Mouse (Mus musculus) bone marrow macrophage, adult 2 months (primary cell): ENCODE results near the gene Fmnl3.

Source experiments
- CTCF ChIP-seq: IDR thresholded peaks from 2 replicates; pipeline ENCODE4 v1.5.1; 2012; ENCODE audit warnings: low read depth, mild to moderate bottlenecking, low read length, moderate library complexity
- POLR2A ChIP-seq: IDR thresholded peaks from 2 replicates; pipeline ENCODE4 v1.6.1; 2012; ENCODE audit warnings: mild to moderate bottlenecking, low read depth, low read length, borderline replicate concordance

DNA sequence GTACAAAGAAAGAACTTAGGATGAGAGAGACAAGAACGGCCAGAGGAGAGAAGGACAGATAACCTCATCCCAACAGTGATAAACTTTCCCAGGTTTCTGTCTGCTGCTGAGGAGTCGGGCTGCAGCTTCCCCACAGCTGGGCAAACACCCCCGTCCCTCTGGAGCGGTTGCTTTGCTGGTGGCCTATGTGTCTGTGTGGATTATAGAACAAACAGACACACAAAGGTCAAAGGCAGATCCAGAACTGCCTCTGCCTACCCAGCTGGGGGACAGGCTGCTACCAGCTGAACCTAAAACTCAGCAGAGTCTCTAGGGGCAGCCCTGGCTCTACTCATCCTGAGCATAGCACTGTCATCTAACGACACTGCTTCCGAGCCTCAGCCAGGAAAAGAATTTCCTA, 30.6 kb downstream of the Fmnl3 start:
- TF ChIP-seq POLR2A = no peak
- no peak for TF ChIP-seq CTCF
